Mouse (Mus musculus) inflammation-experienced regulatory T-cells (primary cell): ENCODE data around the gene Zfp956. TPM values are rescaled to one million over a fixed set of nuclear protein-coding genes. Genes with fewer than 3 reads are reported as not detected.

Experiments
- polyA plus RNA-seq, 2 experiments: library from polyadenylated mRNA; unstranded; fragments of 100-300 nt; shearing (Covaris generic); gene quantifications; one replicate each; pipeline ENCODE4 v1.2.1; 2017

Gene Zfp956
- polyA plus RNA-seq, result 10 to 100 TPM; 24.8 to 32.2 TPM

GRCm38 (mm10) chr6:47953191-47953726, at the start of gene Zfp956:
Gene Zfp956 (plus strand): TSS chr6:47953390.

GRCm38 (mm10) chr6:47920447-47921340, 32.5 kb upstream of the Zfp956 start, which contains the start of gene Zfp212:
Gene Zfp212 (plus strand): TSS chr6:47920476.

Other genes with a start within 250 kb of the Zfp956 start
- gene Pdia4, start 140.0 kb upstream of the Zfp956 start, polyA plus RNA-seq, result 100 to 1,000 TPM; 139 to 149 TPM
- gene Zfp786, start 122.5 kb upstream of the Zfp956 start, polyA plus RNA-seq, result under 1 TPM in 1 of 2 experiments, not detected in 1; 0.36 TPM
- 10 to 100 TPM; 17.1 to 20.2 TPM for gene Zfp398, start 117.7 kb upstream of the Zfp956 start, polyA plus RNA-seq
- 1 to 10 TPM; 5.7 to 8.7 TPM for gene Zfp282, start 76.2 kb upstream of the Zfp956 start, polyA plus RNA-seq
- 10 to 100 TPM; 15.1 to 16.4 TPM for gene Zfp212, start 32.9 kb upstream of the Zfp956 start, polyA plus RNA-seq
- 10 to 100 TPM; 37.7 to 47.6 TPM for gene Zfp777, start 95.5 kb downstream of the Zfp956 start, polyA plus RNA-seq
- gene Zfp746, start 133.2 kb downstream of the Zfp956 start, polyA plus RNA-seq, result 10 to 100 TPM; 57.7 to 67.2 TPM